Mouse (Mus musculus): ENCODE results near the gene Mc1r.

The Mc1r gene

DNA sequence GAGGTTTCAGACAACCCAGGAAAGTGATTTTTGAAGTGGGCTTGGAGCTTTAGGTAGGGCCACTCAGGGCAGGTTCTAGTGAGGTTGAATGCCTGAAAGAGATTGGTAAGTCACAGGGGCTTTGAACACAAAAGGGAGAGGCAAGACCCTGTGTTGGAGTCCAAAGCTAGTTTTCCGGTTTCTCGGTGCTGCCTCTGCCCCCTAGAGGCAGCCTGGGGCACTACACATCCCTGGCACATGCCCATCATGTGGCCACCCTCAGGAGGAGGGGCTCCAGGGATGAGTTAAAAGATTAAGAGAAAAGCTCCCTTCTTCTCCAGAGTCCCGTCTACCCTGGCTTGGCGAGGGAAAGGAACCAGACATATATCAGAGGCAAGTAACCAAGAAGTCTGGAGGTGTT, at the start of gene Mc1r:
Gene Mc1r, plus strand, starts transcription at position 322 of the 400 bp plus-strand sequence.
- DNase-seq: peak; percentile 86 to 90

DNA sequence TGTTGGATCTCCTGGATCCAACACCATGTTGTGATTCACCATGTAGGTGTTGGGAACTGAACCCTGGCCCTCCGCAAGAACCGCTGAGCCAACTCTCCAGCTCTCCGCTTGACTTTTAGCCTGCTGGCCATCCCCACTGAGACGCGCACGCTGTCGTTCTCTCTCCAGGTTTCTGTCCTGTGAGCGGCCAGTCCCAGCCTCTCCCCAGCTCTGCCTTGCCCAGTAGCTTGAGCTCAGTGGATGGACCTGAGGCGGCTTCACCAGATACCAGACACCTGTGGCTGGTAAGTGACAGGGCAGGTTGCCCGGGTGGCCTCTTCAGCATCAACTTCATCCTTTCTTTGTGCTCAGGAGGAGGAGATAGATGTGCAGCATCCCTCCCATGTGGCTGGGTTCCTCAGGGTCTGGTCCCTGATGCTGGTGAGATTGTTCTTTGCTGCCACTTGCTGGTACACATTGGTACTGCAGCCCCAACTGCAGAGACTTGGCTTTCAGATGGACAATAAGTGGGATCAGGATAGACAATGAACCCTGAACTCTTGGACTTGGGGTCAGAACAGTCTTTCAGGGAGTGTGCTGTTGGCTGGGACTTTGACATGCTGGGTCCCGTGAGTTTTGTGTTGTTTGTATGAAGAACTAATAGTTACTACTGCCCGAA, 45.7 kb upstream of the Mc1r start:
- DNase-seq: peak; percentile 88 to 92

DNA sequence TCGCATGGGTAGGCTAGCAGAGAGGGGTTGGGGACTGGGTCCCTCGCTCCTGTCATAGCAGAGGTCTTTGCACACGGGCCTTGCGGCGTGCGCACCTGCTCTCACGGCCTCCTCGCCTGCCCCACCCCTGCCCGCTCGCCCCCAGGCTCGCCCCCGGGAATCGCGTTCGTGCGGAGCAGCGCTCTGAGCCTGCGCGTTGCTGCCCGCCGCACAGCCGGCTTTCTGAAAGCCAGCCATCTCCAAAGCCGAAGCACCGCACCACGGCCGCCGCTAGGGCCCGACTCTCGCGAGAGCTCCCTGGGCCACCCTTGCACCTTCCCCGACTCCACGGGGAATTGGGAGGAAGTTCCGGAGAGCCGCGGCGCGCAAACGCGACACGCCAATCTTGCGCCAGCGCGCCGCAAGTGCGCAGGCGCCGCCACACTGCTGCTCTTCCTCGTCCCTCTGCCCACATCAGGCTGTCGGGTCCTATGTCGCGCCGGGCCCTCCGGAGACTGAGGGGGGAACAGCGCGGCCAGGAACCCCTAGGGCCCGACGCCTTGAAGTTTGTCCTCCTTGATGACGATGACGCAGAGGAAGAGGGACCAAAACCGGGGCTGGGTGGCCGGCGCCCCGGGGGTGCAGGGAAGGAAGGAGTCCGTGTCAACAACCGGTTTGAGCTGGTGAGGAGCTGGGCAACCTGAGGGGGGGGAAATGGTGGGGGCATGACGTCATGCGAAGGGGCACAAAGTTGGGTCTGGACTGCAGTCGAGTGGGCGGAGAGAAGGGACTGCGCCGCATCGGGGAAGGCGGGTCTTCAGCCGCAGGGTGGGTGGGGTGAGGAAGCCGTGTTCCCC, 33.3 kb upstream of the Mc1r start, which contains the start of gene Tcf25:
Gene Tcf25, plus strand, starts transcription at position 351 of the 836 bp plus-strand sequence.
- DNase-seq: peak; percentile 98 to 99

DNA sequence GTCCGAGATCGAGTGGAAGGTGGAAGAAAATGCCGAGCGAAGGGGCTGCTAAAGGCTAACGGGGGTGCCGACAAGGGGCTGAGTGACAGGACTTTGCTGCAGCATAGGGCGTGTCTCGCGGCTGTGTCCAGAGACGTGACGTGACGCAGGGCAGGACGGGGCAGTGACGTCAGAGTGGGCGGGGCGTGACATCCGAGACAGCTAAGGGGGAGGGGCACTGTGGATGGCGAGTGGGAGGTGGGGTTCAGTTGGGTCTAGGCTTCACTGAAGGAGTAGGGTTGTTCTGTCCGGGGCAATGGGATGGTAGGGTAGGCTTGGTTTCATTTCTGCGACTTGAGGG, 32.7 kb upstream of the Mc1r start:
- DNase-seq: peak; percentile 98 to 99

DNA sequence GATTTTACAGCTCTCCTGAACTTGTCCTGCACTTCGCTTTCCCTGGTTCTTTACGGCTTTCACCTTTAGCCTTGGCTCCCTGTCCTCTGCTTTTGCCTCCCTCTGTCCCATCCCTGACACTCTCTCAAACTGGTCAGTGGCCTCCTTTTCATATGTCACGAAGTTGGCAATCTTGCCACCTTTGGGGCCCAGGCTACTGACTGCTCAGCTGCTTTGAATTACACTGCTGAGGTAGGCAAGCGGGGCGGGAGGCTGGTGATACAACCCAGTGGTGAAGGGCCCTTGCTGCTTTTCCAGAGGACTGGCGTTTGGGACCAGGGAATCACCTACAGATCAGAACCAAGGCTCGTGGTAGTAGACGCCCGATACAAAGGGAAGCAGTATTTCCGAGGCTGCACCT, 31.2 kb upstream of the Mc1r start:
- no peak for DNase-seq

DNA sequence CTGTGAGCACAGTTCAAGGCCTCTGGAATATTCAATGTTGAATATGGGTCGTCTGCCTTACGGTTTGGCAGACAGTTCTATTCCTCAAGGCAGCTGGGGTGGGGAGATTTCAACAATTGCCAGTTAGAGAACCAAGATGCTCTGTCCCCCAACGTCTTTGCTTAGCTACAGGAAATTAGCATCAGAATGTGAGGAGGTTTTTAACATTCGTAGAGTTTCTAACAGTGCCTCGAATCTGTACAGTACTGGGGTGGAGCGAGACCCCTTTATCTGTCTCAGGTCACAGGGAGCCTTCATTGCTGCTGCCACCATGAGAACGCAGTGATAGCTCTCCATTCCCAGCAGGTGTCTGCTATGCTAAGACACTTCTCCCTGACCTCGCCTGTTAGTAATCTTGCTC, 30.8 kb upstream of the Mc1r start:
- DNase-seq: no peak

DNA sequence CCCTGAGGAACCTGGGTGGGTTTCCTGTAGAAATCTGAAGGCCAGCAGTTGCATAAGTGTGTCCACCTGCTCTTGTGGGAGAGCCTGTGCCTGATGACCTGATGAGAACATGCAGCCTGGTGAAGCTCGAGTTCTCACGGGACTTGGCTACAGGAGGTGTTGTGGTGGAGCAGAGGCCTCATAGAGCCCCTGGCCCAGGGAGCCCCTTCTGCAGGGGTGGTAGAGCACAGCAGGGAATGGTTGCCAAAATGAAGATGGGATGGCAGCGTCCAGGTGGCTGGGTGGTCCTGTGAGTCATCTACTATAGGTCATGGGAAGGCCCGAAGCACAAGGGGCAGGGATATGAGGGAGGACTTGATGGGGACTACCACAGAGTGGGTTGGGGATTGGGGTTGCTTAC, 25.2 kb upstream of the Mc1r start:
- no peak for DNase-seq

DNA sequence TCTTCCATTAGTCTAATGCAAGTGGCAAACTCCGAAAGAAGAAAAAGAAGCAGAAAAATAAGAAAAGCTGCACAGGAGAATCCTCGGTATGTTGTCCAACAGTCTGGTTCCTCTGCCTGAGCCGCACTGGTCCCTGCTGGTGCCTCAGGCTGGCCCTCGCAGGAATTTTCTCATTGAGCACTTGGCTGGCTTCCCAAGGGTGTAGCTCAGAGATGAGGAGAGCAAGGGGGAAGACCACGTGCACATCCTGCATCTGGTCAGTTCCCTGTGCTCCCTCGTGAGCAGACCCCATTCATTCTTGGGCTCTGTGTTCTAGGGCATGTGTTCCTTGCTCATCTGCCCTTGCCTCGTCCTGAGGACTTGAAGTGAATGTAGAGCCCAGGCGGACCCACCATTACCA, 24.4 kb upstream of the Mc1r start:
- no peak for DNase-seq

DNA sequence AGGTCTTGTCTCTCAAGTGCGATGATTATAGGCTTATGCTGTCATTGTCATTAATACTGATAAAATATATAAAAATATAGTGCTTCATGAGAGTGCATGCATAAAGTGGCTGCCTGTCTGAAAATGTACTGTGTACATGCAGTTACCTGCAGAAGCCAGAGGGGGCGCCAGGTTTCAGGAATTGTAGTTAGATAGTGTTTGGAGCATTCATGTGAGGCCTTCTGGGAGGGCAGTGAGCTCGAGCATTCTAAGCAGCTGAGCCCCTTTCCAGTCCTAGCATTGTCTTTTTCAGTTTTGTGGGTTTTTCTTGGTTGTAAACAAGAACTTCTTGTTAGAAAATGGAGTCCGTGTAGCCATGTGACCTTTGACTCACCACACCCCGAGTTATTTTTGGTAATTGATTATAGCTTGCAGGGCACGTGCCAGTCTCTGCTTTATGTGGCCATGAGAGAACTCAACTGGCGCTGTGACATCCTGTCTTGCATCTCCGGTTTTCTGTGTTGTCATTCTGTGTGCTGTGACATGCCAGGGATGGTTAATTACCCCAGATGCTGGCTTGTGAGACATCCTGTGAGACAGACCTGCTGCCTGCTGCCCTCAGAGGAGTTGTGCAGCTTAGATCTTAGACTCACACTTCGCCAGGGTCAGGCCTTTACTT, 21.9 kb upstream of the Mc1r start:
- DNase-seq: peak; percentile 56 to 73

DNA sequence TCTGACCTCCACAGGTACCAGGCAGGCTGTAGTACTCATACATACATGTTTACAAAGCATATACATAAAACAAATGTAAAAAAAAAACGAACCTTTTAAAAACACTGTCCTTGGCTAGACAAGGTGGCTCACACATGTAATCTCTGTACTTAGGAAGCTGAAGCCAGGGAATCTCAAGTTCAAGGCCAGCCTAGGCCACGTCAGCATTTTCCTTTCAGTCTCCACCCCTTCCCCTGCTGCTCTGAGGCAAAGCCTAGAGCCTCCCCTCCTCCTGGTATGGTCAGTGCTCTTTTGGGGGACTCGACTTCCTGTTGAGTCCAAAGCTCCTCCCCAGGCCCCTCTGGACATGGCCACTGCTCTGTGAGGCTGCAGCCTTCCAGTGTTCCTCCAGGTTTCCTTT, 19.9 kb upstream of the Mc1r start:
- no peak for DNase-seq

DNA sequence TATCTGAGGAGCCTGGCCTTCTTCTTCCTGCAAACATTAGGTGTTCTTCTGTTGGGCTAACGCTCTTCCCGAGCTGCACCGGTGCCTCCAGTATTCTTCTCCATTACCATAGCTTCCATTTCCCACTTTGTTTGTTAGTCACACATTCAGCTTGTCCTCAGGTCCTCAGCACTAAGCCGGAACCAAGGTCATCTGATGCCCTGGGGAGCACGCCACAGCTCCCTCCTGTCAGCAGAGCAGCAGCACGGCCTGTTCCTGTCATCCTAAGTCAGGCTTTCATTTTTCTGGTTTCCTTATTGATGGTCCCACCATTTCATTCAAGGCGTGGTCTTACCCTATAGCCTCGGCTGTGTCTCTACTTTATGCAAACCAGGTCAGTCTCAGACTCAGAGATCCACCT, 19.1 kb upstream of the Mc1r start:
- DNase-seq: no peak

DNA sequence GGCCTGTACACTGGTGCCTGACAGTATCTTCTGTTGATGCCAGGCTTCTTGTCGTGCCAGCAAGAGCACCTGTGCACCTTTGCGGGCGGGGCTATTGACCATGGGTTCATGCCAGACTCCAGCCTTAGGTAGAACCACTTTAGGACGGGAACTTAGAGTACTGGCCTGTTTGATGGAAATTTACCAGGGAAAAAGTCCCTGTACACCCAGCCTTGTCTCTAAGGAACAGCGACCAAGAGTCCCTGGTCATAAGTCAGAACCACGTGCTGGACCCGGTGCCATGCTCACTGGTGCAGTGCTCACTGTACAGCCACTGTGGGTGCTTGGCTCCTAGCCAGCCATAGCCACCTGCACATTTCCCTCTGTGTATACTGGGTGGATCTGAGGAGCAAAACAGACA, 17.9 kb upstream of the Mc1r start:
- DNase-seq: peak in 1 of 2 experiments; percentile 52

DNA sequence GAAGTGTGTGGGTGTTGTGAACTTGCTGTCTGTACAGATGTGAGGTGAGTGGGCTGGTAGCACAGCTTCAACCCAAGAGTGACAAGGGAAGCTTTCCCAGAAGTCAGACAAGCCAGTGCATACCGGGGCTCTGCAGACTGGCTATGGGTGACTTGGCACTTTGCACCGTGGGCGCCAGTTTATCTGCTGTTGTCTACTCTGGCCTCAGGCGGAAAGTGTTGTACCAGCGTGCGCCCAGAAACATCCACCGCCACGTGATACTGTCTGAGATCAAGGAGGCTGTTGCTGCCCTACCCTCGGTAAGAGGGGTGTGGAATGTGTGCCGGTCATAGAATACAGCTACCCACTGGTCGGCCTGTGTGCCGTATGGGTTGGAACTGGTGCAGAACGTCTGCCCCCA, 8.6 kb upstream of the Mc1r start:
- no peak for DNase-seq

DNA sequence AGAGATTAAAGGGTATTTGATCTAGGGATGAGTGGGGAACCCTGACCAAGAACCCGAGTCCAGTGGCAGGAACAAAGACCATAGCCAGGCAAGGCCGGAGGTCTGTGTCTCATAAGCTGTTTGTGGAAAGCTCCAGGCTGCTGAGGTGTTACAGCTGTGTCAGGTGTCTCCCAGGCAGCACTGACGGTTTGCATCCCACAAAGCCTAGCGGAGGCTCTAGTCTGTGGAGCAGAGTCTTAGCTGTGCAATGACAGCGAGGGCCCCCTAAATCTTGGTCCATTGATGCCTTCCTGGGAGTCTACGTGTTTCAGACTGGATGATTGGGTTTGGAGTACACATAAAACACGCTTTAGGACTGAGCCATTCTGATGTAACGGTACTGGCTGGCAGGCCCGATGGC, 5.0 kb upstream of the Mc1r start:
- DNase-seq: no peak

DNA sequence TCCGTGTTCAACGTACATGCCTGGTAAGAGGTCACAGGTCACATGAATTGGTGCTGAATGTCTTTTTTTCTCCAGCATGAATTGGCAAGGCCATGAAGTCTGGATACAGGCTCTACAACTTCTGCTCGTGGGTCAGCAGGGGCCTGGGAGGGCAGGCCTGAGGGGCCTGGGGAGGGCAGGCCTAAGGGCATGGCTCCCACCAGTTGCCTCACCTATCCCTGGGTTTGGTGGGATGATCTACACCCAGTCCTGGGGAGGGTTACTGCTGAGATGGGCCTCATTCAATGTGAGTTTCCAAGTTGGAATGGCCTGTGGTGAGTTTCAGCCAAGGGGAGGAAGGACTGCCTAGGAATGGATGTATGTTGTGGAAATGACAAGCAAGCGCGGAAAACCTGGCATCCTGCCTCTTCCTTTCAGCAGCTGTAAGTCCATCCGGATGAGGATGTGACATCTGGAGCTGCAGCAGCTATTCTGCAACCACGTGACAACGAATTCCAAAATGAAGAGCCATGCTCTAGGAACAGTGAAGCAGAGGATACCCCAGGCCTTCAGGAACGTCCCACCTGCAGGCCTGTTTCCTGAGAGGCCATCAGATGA, 4.1 kb upstream of the Mc1r start:
- no peak for DNase-seq

DNA sequence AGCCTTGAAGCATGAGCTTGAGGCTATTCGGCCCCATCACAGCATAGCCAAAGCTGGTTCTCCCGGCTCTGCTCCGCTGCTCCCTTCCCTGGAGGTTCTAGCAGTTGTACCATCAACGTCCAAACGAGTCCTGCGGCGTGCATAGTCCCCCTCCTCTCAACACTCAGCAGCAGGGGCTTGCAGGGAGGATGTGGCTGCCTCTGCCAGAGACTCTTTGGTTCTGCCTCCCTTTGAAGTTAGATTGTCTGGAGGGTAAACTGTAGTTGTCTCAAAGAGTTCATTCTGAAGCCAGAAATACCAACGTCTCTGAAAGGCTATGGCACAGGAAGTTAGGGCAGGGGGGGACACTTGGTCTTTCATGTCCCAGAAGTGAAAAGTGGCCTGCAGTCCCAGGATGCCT, 2.4 kb upstream of the Mc1r start:
- DNase-seq: no peak

DNA sequence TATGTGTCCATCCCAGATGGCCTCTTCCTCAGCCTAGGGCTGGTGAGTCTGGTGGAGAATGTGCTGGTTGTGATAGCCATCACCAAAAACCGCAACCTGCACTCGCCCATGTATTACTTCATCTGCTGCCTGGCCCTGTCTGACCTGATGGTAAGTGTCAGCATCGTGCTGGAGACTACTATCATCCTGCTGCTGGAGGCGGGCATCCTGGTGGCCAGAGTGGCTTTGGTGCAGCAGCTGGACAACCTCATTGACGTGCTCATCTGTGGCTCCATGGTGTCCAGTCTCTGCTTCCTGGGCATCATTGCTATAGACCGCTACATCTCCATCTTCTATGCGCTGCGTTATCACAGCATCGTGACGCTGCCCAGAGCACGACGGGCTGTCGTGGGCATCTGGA, 705 bp downstream of the Mc1r start:
- no peak for DNase-seq

DNA sequence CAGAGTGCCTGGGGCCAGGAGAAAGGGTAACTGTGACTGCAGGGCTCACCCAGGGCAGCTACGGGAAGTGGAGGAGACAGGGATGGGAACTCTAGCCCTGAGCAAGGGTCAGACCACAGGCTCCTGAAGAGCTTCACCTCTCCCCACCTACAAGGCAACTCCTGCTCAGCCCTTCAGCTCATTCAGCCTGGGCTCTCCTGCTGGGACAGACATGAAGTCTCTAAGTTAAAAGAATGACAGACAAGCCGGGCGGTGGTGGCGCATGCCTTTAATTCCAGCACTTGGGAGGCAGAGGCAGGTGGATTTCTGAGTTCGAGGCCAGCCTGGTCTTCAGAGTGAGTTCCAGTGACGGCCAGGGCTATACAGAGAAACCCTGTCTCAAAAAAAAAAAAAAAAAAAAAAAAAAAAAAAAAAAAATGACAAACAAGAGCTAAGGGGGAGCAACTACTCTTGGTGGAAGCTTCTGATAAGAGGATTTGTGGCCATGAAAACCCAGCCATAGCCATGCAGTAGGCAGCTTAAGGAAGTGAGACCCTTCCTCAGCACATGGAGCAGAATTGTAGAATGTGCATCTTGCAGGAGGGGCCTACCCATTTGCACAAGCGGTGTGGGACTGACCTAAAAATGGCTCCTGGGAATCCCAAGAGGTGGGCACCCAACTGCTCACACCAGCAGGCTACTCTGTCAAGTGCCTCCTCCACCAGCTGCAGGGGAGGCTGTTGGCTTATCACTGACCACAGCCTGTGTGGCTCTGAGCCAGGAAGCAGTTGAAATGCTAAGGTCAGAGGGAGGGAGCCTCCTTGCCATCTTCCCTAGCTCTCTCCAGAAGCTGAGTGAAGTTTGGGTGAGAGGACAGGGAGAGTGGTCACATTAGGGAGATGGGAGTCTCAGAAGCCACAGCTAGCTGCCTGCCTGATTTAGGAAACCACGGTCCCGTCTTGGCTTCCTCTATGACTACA, 2.0 kb downstream of the Mc1r start:
- peak in 1 of 2 experiments; percentile 52 for DNase-seq

DNA sequence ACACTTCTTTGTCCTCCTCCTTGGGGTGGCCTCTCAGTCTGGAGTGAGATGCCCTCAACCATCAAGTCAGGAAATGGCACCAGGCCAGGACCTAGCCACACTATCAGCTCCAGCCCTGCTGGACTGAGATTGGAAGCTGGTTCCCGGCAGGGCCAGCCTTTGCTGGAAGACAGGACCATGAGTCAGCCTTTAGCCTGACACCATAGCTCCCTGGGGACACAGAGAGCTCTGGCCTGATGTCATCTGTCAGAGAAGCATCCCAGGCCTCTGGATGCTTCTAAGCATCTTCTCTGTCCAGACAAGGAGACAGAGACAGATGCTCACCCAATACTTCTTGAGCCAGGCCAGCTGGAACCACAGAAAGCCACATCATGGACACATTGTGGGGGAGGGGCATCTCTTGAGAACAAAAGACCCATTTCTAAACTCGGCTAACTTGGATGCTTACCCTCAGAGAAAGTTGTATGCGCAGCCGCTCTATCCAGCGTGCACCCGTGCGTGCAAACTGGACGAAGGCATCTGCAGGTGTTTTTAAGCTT, 3.2 kb downstream of the Mc1r start:
- peak; percentile 86 to 87 for DNase-seq

DNA sequence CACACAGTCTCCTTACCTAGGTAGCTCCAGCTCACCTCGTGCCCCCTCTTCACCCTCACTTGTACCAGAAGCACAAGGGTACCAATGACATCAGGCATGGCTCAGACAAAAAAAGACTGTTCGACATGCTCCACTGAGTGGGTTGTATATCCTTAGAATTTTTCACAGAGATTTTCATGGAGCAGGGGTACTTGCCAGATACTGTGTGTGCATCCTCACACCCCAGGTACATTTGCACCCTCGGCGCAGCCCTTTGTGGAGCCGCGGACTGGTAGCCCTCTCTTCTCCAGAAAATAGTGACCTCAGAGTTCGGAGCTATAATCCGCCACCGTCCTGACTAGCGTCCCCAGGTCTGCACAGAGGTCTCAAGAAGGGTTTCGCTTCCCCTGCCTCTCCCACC, 3.9 kb downstream of the Mc1r start:
- peak in 1 of 2 experiments; percentile 59 for DNase-seq

DNA sequence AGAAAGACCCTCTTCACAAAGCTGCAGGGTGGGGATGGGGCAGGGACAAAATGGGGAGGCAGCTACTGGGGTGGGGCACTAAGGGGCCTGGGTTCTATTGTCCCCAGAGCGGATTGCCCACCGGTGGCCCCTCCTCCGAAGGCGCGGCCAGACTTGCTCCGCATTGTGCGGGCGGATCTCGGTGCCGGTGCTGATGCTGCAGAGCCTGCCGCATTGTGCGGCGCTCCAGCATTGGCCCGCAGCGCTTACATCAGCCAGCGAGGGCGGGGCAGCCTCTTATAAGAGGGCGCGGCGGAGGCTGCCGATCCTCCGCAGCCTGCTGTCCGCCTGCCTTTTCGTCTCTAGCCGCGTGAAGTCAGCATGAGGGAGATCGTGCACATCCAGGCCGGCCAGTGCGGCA, 4.3 kb downstream of the Mc1r start, which contains the start of gene Tubb3:
Gene Tubb3, plus strand, starts transcription at position 179 of the 400 bp plus-strand sequence.
- DNase-seq: peak; percentile 95 to 97

DNA sequence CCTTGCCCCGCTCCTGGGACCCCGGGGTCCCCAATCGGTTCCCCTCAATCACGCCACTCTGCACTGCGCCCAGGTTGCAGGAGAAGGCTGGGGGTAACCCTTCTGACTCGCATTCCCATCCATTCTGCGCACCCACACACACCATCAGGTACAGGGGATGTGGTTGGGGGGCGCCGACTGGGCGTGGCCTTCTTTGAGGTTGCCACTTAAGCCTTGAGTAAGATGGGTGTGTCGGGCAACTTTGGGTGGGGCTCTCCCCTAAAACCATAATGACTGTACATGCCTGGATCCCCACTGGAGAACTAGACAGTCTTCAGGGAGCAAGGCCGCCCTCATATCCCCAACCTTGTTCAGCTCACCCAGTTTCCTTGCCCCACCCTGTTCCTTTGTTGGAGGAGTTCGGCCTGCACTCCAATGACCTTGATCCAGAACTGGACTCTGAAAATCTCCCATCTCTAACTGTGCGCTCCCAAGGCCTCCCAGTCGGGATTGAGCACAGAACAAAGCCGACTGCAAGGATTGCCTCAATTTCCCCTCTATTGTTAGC, 4.9 kb downstream of the Mc1r start:
- peak; percentile 67 to 69 for DNase-seq
